Mouse (Mus musculus): ENCODE results near the gene Ebf1. TPM values are rescaled to one million over a fixed set of nuclear protein-coding genes. Genes with fewer than 3 reads are reported as not detected.

The Ebf1 gene
- total RNA-seq, 2 experiments from 2014 or later, result 19.7 to 22.8 TPM

- DNase-seq, result no peak
These were observed 106.9 kb downstream of the Ebf1 start for GRCm38 (mm10) chr11:44723950-44724502.

GRCm38 (mm10) chr11:44725732-44726131 lies 108.6 kb downstream of the Ebf1 start:
- DNase-seq, result no peak
- intact Hi-C loops (cut with DNase I), result no loop called here

More at GRCm38 (mm10) chr11:44723950-44724502, 106.9 kb downstream of the Ebf1 start:
- intact Hi-C loops (cut with DNase I), result no loop called here

- intact Hi-C loops (cut with DNase I), result no loop called here
- no peak for DNase-seq
These were observed 110.3 kb downstream of the Ebf1 start for GRCm38 (mm10) chr11:44727376-44727775.

GRCm38 (mm10) chr11:44727821-44728220 lies 110.7 kb downstream of the Ebf1 start:
- DNase-seq, result no peak
- intact Hi-C loops (cut with DNase I), result no loop called here

GRCm38 (mm10) chr11:44728271-44728670 lies 111.2 kb downstream of the Ebf1 start:
- intact Hi-C loops (cut with DNase I), result no loop called here
- no peak for DNase-seq

- intact Hi-C loops (cut with DNase I), result no loop called here
- DNase-seq, result no peak
These were observed 112.8 kb downstream of the Ebf1 start for GRCm38 (mm10) chr11:44729931-44730330.

- intact Hi-C loops (cut with DNase I), result no loop called here
- no peak for DNase-seq
These were observed 114.6 kb downstream of the Ebf1 start for GRCm38 (mm10) chr11:44731763-44732162.

GRCm38 (mm10) chr11:44733276-44733675 lies 116.2 kb downstream of the Ebf1 start:
- DNase-seq, result no peak

GRCm38 (mm10) chr11:44738046-44738445 lies 120.9 kb downstream of the Ebf1 start:
- DNase-seq, result no peak
- intact Hi-C loops (cut with DNase I), result no loop called here

More at GRCm38 (mm10) chr11:44733276-44733675, 116.2 kb downstream of the Ebf1 start:
- intact Hi-C loops (cut with DNase I), result no loop called here

GRCm38 (mm10) chr11:44738820-44739219 lies 121.7 kb downstream of the Ebf1 start:
- DNase-seq, result peak in 1 of 2 experiments; percentile 16
- intact Hi-C loops (cut with DNase I), result no loop called here

GRCm38 (mm10) chr11:44740278-44741041 lies 123.3 kb downstream of the Ebf1 start:
- DNase-seq, result no peak
- intact Hi-C loops (cut with DNase I), result loop anchor here (1.0 kb wide), 1 partner anchor 123 kb away; the partner anchor contains the start of gene Ebf1

GRCm38 (mm10) chr11:44741042-44741491 lies 124.0 kb downstream of the Ebf1 start:
- DNase-seq, result no peak
- intact Hi-C loops (cut with DNase I), result no loop called here

- no peak for DNase-seq
- intact Hi-C loops (cut with DNase I), result no loop called here
These were observed 127.3 kb downstream of the Ebf1 start for GRCm38 (mm10) chr11:44744446-44744845.

- DNase-seq, result no peak
- intact Hi-C loops (cut with DNase I), result loop anchor here (5.0 kb wide), 1 partner anchor 261 kb away; no protein-coding TSS in a partner anchor
These were observed 128.8 kb downstream of the Ebf1 start for GRCm38 (mm10) chr11:44745946-44746345.

- intact Hi-C loops (cut with DNase I), result loop anchor here (5.0 kb wide), 1 partner anchor 261 kb away; no protein-coding TSS in a partner anchor
- no peak for DNase-seq
These were observed 129.6 kb downstream of the Ebf1 start for GRCm38 (mm10) chr11:44746731-44747130.

GRCm38 (mm10) chr11:44749309-44749708 lies 132.2 kb downstream of the Ebf1 start:
- no peak for DNase-seq
- intact Hi-C loops (cut with DNase I), result loop anchor here (5.0 kb wide), 1 partner anchor 258 kb away; no protein-coding TSS in a partner anchor

- intact Hi-C loops (cut with DNase I), result no loop called here
These were observed 137.2 kb downstream of the Ebf1 start for GRCm38 (mm10) chr11:44754336-44754735.

GRCm38 (mm10) chr11:44756321-44756720 lies 139.2 kb downstream of the Ebf1 start:
- intact Hi-C loops (cut with DNase I), result no loop called here
- DNase-seq, result peak; percentile 23 to 28

More at GRCm38 (mm10) chr11:44754336-44754735, 137.2 kb downstream of the Ebf1 start:
- no peak for DNase-seq

- intact Hi-C loops (cut with DNase I), result no loop called here
- DNase-seq, result no peak
These were observed 141.7 kb downstream of the Ebf1 start for GRCm38 (mm10) chr11:44758857-44759256.

- DNase-seq, result no peak
- intact Hi-C loops (cut with DNase I), result no loop called here
These were observed 144.2 kb downstream of the Ebf1 start for GRCm38 (mm10) chr11:44761128-44761996.

All from heart, postnatal 14 days (tissue).